Mouse (Mus musculus): ENCODE measurements around the gene Slc18b1. TPM values are rescaled to one million over a fixed set of nuclear protein-coding genes. Genes with fewer than 3 reads are reported as not detected.

The Slc18b1 gene
- polyA plus RNA-seq (2012; ENCODE audit: low replicate concordance): 1.1 and 2.2 TPM in 2 replicates

GRCm38 (mm10) chr10:23796551-23797503 lies at the start of gene Slc18b1:
Gene Slc18b1 (plus strand): TSS chr10:23796986.

GRCm38 (mm10) chr10:23787062-23787821 lies 9.5 kb upstream of the Slc18b1 start, which contains the start of gene Rps12:
Gene Rps12 (minus strand): TSS chr10:23787275.

GRCm38 (mm10) chr10:23851228-23851912 lies 54.6 kb downstream of the Slc18b1 start, which contains the start of gene Vnn3:
Gene Vnn3 (plus strand): TSS chr10:23851462.

Other genes with a start within 250 kb of the Slc18b1 start
- gene Rps12, start 9.7 kb upstream of the Slc18b1 start, polyA plus RNA-seq (2012; ENCODE audit: low replicate concordance): 80.2 and 1,134 TPM in 2 replicates
- 0.13 TPM in 1 of 2 replicates, not detected in the other for gene Vnn3, start 54.5 kb downstream of the Slc18b1 start, polyA plus RNA-seq (2012; ENCODE audit: low replicate concordance)
- gene Vnn1, start 97.7 kb downstream of the Slc18b1 start, polyA plus RNA-seq (2012; ENCODE audit: low replicate concordance): not detected in 2 replicates
- not detected in 2 replicates for gene Taar1, start 123.4 kb downstream of the Slc18b1 start, polyA plus RNA-seq (2012; ENCODE audit: low replicate concordance)
- not detected in 2 replicates for gene Taar2, start 141.6 kb downstream of the Slc18b1 start, polyA plus RNA-seq (2012; ENCODE audit: low replicate concordance)
- gene Taar3, start 152.6 kb downstream of the Slc18b1 start, polyA plus RNA-seq (2012; ENCODE audit: low replicate concordance): not detected in 2 replicates
- not detected in 2 replicates for gene Taar4, start 163.5 kb downstream of the Slc18b1 start, polyA plus RNA-seq (2012; ENCODE audit: low replicate concordance)
- gene Taar5, start 173.7 kb downstream of the Slc18b1 start, polyA plus RNA-seq (2012; ENCODE audit: low replicate concordance): not detected in 2 replicates
- gene Taar6, start 188.7 kb downstream of the Slc18b1 start, polyA plus RNA-seq (2012; ENCODE audit: low replicate concordance): not detected in 2 replicates
- gene Taar7a, start 196.5 kb downstream of the Slc18b1 start, polyA plus RNA-seq (2012; ENCODE audit: low replicate concordance): not detected in 2 replicates
- gene Taar7b, start 203.0 kb downstream of the Slc18b1 start, polyA plus RNA-seq (2012; ENCODE audit: low replicate concordance): not detected in 2 replicates
- gene Taar7d, start 230.2 kb downstream of the Slc18b1 start, polyA plus RNA-seq (2012; ENCODE audit: low replicate concordance): not detected in 2 replicates
- not detected in 2 replicates for gene Taar7e, start 240.6 kb downstream of the Slc18b1 start, polyA plus RNA-seq (2012; ENCODE audit: low replicate concordance)

All from leukemia stem cell, adult 10-12 weeks (primary cell).